Mouse (Mus musculus): ENCODE results near the gene Aes.

Aes gene

DNA sequence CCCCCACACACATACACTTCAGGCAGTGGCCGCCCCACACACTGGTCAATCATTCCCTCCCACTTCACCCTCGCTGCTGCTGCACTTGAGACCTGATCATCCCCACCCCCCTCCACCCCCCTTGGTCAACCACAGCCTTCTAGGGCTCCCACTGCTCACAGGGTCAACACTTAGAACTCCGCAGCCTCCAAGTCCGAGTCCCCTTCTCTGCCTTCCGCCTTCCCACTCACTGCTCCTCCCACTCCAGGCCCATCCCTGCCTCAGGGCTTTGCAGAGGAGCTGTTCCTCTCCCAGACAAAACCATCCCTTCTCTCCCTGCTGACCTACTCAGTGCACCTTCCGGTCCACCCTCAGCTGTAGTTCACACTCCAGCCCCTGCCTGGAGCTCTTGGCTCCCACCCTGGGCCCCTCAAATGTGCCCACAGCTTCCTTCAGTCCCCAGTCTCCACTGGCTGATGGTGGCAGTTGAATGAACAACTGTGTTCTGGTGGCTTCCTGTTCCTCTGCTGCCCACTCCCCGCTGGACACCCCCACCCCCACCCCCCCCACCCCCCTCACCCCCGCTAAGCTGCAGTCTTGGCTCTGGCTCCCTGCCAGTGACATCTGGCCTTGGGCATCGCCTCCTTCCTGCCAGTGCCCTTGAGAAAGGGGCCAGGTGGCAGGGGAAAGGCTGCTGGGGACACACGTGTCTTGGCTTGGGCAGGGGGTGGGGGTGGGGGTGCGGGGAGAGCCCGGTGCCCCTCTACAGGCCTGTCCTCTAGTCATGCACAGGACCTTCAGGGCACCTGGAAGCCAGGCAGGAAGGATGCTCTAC is 38.1 kb downstream of the Aes start:
- DNase-seq (ENCODE audit: low spot score in 2 of 2) = peak; percentile 38 to 53

GRCm38 (mm10) chr10:81598342-81598741 is 39.1 kb downstream of the Aes start:
- DNase-seq (ENCODE audit: low spot score in 2 of 2) = no peak

- DNase-seq (ENCODE audit: low spot score in 2 of 2) = no peak
Observed at GRCm38 (mm10) chr10:81598871-81599270, 39.6 kb downstream of the Aes start.

DNA sequence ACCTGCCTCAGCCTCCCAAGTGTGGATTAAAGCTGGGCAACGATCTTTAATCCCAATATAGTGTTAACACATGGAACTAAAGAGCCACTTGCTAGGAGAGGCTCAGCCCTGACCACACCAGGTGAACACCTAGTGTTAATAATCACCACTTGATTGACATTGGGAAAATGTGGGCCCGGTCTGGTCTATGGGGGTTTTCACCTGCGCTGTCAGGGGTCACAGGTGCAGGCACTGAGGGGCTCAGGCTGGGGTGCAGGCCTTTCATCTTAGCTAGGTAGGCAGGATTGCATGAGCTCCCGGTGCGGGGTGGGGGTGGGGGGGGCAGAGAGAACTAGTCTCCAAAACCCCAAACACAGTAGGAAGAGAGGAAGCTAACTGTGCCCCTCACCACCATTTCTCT is 40.3 kb downstream of the Aes start:
- no peak for DNase-seq (ENCODE audit: low spot score in 2 of 2)

DNA sequence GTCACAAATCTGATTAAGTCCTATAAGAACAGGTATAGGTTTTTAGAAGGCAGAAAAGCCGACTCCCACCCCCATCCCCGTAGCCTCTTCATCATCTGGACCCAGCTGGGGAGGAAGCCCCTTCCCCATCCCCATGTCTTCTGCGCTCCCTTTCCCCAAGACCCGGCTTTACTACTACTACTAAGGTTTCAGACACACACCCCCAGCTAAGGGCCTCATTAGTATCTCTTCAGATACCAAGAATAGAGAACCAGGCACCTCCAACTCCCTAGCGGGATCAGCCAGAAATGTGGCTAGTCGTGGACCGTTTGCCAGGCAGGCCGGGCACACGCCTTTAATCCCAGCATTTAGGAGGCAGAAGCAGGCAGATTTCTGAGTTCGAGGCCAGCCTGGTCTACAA is 40.8 kb downstream of the Aes start:
- no peak for DNase-seq (ENCODE audit: low spot score in 2 of 2)

DNA sequence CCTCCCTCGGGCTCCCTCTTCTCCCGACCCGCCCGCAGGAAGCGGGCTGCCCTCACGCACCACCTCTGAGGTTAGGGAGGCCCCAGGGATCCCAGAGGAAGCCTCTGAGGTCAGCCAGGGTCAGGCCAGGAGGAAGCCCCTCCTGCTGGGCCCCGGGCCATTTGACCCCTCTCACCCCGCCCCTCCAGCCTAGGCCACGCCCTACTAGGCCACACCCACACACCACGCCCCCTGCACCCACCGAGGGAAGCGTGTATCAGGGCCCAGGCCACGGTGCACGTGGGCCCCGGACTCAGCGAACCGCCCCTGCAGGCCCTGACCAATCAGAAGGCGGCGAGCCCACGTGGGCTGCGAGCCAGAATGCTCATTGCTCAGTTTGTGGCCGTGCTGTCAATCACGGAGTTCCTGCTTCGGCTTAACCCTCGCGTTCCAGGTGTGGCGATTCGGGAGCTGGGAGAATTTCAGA is 41.5 kb downstream of the Aes start, which contains the start of gene Tle6:
Tle6 (minus strand) TSS at position 336 of the 466 bp plus-strand sequence.
- peak; percentile 90 to 93 for DNase-seq (ENCODE audit: low spot score in 2 of 2)

GRCm38 (mm10) chr10:81601396-81601905 is 42.2 kb downstream of the Aes start:
- DNase-seq (ENCODE audit: low spot score in 2 of 2) = no peak

DNA sequence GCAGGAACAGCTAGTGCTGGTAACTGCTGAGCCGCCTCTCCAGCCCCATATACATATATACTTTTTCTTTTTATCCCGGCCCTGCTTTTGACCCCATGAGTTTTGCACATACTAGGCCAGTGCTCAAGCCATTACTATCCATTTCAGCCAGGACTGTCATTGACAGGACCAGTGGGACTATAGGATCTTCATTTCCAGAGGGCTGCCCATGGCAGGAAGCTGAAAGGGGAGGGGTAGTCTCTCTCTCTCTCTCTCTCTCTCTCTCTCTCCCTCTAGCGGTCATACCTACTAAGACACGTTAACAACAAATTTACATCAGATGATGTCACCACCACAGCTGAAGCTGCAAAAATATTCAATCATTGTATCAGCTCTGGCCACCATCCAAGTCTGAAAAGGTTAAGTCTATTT is 43.5 kb downstream of the Aes start:
- DNase-seq (ENCODE audit: low spot score in 2 of 2) = no peak

DNA sequence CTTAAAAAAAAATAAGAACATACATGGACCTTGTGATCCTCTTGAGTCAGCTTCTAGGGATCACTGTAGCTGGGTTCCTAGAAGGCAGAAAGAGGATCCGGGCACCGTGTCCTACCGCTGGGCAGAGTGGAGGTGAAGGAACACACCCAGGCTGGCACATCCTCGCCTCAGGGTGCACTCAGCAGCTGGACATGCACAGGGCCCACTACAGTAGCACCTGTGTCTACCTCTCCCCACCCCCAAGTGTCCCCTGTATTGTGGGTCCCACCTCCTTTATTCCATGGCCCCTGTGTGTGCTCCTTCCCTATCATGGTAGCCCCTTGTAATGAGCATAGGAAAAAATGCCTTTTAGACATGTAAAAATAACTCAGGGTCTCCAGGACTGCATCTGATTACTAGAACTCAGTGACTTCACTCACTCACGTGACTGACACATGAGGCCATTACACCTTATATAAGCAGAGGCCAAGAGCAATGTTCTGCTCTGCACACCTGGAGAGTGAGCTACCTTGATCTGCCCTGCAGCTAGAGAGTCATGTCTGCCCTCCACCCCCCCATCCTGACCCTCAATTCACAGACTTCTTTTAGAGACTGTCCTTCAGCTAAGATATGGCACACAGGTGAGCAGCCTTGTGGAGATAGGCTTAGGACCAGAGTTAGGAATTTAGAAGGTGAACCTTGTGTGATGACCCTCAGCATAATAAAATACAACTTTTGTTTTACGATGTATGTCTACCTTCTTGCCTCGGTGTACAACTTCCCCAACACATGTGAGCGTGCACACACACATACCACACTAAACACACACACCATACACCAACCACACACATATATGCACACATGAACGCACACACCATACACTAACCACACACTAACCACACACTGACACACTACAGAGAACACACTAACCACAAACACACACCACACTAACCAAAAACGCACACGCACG is 45.0 kb downstream of the Aes start:
- no peak for DNase-seq (ENCODE audit: low spot score in 2 of 2)

- DNase-seq (ENCODE audit: low spot score in 2 of 2) = peak; percentile 82 to 87
Observed at GRCm38 (mm10) chr10:81604968-81605665, 45.8 kb downstream of the Aes start.

GRCm38 (mm10) chr10:81605666-81605973 is 46.3 kb downstream of the Aes start:
- DNase-seq (ENCODE audit: low spot score in 2 of 2) = no peak

- peak; percentile 89 to 95 for DNase-seq (ENCODE audit: low spot score in 2 of 2)
Observed at GRCm38 (mm10) chr10:81605974-81606751, 46.9 kb downstream of the Aes start, which contains the start of gene BC025920. Gene BC025920, plus strand, starts transcription at chr10:81606270.

DNA sequence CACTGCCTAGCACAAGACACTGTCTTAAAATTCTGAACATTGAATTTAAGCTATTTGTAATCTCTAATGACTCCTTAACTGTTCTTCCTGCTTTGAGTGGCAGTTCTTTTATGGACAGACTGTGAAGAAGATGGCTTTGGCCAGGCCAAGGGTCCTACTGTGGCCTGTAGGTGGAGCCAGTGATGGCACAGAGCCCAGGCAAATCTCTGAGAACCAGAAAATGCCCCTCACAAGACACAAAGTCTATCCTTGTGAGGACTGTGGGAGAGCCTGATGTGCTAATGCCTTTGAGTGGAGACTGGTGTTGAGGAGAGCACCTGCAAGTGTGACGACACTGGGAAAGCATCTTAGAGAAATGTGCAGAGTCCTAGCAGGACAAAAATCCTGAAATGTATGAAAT is 49.0 kb downstream of the Aes start:
- no peak for DNase-seq (ENCODE audit: low spot score in 2 of 2)

DNA sequence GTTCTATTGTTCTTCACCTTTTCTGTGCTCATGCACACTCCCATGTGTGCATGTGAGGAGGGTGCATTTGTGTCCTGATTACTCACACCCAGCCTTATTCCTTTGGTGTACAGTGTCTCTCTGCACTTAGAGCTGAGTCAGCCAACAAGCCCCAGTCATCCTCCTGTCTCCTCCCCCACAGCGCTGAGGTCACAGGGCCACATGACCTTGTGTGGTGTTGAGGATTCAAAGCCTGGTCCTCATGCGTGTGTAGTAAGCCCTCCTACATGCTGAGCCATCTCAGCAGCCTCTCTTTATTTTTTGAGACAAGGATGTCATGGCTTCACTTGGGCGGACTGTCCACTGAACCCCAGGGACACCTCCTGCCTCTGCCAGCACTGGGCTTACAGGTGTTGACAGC is 53.5 kb downstream of the Aes start:
- no peak for DNase-seq (ENCODE audit: low spot score in 2 of 2)

DNA sequence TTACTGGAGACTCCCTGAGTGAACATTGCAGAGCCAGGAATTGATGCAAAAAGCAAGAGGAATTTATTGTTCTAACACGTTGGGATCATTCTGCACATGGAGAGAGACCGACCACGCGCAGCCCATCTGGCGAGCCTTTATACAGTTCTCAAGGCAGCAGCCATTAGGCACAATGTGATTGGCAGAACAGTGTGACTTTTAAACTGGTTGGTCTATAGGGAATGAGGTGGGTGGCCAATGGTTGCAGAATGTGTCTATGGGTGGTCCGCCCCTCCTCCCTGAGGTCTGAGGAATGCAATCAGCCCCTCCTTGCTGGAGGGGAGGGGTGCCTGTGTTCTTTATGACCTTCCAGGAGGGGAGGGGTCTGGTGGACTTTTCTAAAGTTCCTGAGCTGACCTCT is 56.2 kb downstream of the Aes start:
- DNase-seq (ENCODE audit: low spot score in 2 of 2) = no peak

Measured in urinary bladder, postnatal 36 days (tissue).